Mouse (Mus musculus): ENCODE results near the gene Olfr781. TPM values are rescaled to one million over a fixed set of nuclear protein-coding genes. Genes with fewer than 3 reads are reported as not detected.
"Not testable (repeated sequence)": the region's sequence is repeated elsewhere in the genome, so short reads cannot be mapped to it uniquely, and the experiment has no call there.

Olfr781 gene
- not detected in 2 replicates for polyA plus RNA-seq (2015; fragmentation: Nextera tagmentation; extraction: Ambion mirVana)

- no peaks in the 10 kb centered on the region for H3K36me3 ChIP-seq
- H3K4me2 ChIP-seq, result no peak within 1 kb of the TSS
- H3K27me3 ChIP-seq, result no peaks in the 10 kb centered on the region
- no peaks in the 10 kb centered on the region for H3K9me3 ChIP-seq (replicated peaks)
- H3K27ac ChIP-seq, result no peak within 1 kb of the TSS
- no peaks in the 10 kb centered on the region for H3K4me1 ChIP-seq (replicated peaks)
- ATAC-seq (replicated peaks; ENCODE audit: insufficient number of reproducible peaks, insufficient read depth, low FRiP score, low read depth), result no peak
- H3K4me3 ChIP-seq, result no peak within 1 kb of the TSS
- no peak within 1 kb of the TSS for H3K9ac ChIP-seq
Observed at GRCm38 (mm10) chr10:129328554-129328953, at the start of gene Olfr781. TSS of gene Olfr781 (plus strand) at chr10:129328854.

DNA sequence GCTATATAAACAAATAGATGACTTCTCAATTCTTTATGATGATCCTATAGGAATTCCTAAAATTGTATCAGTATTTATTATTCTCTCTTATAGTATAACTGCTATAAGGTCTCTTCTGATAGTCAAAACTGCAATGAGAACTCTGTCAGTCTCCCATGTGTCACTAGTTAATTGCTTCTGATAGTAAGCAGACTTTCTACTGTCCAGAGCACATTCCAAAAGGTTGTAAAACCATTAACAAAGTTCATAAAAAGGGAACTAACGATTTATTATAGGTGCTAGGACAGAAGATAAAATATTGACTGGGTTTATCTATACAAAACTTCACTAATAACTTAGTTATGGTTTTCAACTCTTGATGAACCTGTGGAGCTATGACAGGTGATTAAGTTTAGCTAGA, 15.7 kb upstream of the Olfr781 start:
- not testable (repeated sequence) for H3K4me3 ChIP-seq; H3K9me3 ChIP-seq (replicated peaks); H3K9ac ChIP-seq; H3K4me1 ChIP-seq (replicated peaks); ATAC-seq (replicated peaks; ENCODE audit: insufficient number of reproducible peaks, insufficient read depth, low FRiP score, low read depth); H3K27ac ChIP-seq; H3K27me3 ChIP-seq; H3K36me3 ChIP-seq; H3K4me2 ChIP-seq
- WGBS, result 41% methylated on average over 1 of the region's 1 CpGs

DNA sequence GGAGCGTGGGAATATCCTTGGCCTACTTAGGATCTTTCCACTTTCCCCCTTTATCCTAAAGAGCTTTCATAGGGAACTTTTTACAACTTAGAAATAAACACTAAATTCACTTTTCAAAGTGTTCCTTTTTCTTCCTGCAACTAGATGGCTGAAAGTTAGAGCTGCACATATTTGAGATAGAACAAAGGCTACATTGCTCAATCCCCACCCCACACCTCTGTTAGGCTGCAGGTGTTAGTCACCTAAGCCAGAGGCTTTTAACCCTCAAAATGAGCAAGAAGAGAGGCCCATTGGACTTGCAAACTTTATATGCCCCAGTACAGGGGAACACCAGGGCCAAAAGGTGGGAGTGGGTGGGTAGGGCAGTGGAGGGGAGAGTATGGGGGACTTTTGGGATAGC, 15.1 kb upstream of the Olfr781 start:
- not testable (repeated sequence) for H3K4me3 ChIP-seq; H3K4me1 ChIP-seq (replicated peaks); H3K9me3 ChIP-seq (replicated peaks); H3K27ac ChIP-seq; ATAC-seq (replicated peaks; ENCODE audit: insufficient number of reproducible peaks, insufficient read depth, low FRiP score, low read depth); H3K4me2 ChIP-seq; H3K9ac ChIP-seq; H3K27me3 ChIP-seq; H3K36me3 ChIP-seq
- 100% methylated on average over 1 of the region's 1 CpGs for WGBS

DNA sequence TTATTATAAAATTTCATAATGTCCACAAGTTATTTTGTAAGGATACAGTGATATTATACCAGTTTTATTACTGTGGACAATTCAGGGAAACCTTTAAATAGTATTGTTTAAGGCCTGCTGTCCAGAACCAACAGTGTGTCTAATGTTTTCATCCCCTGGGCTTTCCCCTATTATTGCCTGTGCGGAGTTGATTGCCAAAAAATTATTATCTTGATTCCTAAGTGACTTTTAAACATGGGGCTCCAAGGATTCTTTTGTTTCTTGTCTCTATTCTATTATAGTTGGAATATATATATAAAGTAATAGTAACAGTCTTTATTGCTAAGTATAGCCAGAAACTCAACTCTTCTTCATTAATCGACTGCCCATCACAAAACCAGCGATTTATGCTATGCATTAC, 10.8 kb upstream of the Olfr781 start, which contains the start of gene Olfr780:
Olfr780 (plus strand) TSS at position 301 of the 400 bp plus-strand sequence.
- H3K36me3 ChIP-seq, result no peaks in the 10 kb centered on the region
- no peak within 1 kb of the TSS for H3K4me2 ChIP-seq
- no peaks in the 10 kb centered on the region for H3K4me1 ChIP-seq (replicated peaks)
- H3K27me3 ChIP-seq, result no peaks in the 10 kb centered on the region
- H3K9ac ChIP-seq, result no peak within 1 kb of the TSS
- H3K9me3 ChIP-seq (replicated peaks), result no peaks in the 10 kb centered on the region
- 73% methylated on average over 3 of the region's 3 CpGs for WGBS
- no peak within 1 kb of the TSS for H3K4me3 ChIP-seq
- no peak within 1 kb of the TSS for H3K27ac ChIP-seq
- ATAC-seq (replicated peaks; ENCODE audit: insufficient number of reproducible peaks, insufficient read depth, low FRiP score, low read depth), result no peak

DNA sequence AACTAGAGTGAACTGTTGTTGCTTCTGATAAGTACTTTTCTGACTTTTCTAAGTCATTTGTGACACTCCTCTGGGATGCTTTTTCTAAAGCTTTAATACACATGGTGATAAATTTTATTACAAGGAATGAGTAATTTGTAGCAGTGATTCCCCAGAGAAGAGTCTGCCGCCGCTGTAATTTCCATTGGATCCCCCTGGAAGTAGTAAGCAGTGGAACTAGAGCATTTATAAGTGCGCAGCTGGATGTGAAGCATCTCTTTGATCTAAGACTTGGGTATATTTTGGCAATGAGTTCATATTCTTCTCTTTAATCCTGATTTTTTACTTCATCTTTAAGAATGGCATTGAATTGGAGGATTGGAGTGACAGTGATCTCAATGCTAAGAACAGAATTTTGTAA, 19.9 kb downstream of the Olfr781 start, which contains the start of gene Olfr782:
Olfr782 (plus strand) TSS at position 301 of the 400 bp plus-strand sequence.
- Histone ChIP-seq H3K36me3 (no peaks in the 10 kb centered on the region), H3K9ac (no peak within 1 kb of the TSS), H3K27me3 (no peaks in the 10 kb centered on the region), H3K4me1 (replicated peaks) (no peaks in the 10 kb centered on the region), H3K4me2 (no peak within 1 kb of the TSS), H3K9me3 (replicated peaks) (no peaks in the 10 kb centered on the region), H3K4me3 (no peak within 1 kb of the TSS), H3K27ac (no peak within 1 kb of the TSS)
- ATAC-seq (replicated peaks; ENCODE audit: insufficient number of reproducible peaks, insufficient read depth, low FRiP score, low read depth), result no peak
- 86% methylated on average over 3 of the region's 3 CpGs for WGBS

GRCm38 (mm10) chr10:129352475-129352874, 23.8 kb downstream of the Olfr781 start:
- not testable (repeated sequence) for H3K9ac ChIP-seq; H3K27ac ChIP-seq; H3K9me3 ChIP-seq (replicated peaks); H3K4me2 ChIP-seq; ATAC-seq (replicated peaks; ENCODE audit: insufficient number of reproducible peaks, insufficient read depth, low FRiP score, low read depth); H3K4me3 ChIP-seq; H3K4me1 ChIP-seq (replicated peaks); H3K27me3 ChIP-seq; H3K36me3 ChIP-seq
- 53% methylated on average over 2 of the region's 2 CpGs for WGBS

DNA sequence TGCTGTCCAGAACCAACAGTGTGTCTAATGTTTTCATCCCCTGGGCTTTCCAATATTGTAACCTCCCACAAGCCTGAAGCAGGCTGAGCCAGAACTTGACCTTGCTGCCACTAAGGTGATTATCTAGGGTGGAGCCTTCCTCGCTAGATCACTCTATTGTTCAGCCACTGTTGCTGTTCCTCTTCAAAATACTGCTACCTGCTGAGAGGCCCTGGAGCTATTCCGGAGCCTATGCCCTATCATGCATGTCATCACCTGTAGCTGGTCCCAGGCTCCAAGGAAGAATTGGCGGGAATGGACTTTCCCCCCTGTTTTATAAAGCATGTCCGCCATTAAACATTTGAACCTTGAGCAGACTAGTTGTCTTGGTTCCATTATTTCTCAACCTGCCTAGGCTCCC, 27.8 kb downstream of the Olfr781 start:
- H3K36me3 ChIP-seq; H3K27me3 ChIP-seq; H3K4me3 ChIP-seq; H3K27ac ChIP-seq; H3K9me3 ChIP-seq (replicated peaks); H3K4me1 ChIP-seq (replicated peaks); H3K9ac ChIP-seq; H3K4me2 ChIP-seq; ATAC-seq (replicated peaks; ENCODE audit: insufficient number of reproducible peaks, insufficient read depth, low FRiP score, low read depth): not testable (repeated sequence)
- 79% methylated on average over 4 of the region's 4 CpGs for WGBS

DNA sequence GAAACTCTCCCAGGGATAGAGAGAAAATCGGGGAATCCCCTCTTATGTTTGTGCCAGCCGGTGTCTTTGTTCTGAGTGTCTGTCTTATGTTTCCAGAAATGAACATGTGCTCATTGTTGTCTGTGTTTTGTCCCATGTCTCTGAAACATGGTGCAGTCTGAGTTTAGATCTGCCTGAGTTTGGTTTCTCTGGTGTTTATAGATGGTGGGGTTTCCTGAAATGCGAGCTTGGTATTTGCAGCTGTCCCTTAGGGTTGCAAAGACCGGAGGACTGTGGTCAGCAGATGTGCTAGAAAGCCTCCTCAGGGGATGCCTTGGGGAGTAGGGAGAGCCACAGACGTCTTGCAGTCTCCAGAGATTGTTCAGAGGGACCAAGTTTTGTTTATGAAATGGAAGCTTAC, 28.7 kb downstream of the Olfr781 start:
- Histone ChIP-seq H3K4me2 (no peak overlapping the region), H3K27me3 (no peaks in the 10 kb centered on the region), H3K27ac (no peak overlapping the region), H3K9ac (no peak overlapping the region), H3K4me1 (replicated peaks) (no peaks in the 10 kb centered on the region), H3K9me3 (replicated peaks) (0 out of 2 replicates have a peak, but pooled peaks cover 4% of the 10 kb centered on the region), H3K4me3 (no peak overlapping the region), H3K36me3 (no peaks in the 10 kb centered on the region)
- WGBS, result 73% methylated on average over 5 of the region's 5 CpGs
- no peak for ATAC-seq (replicated peaks; ENCODE audit: insufficient number of reproducible peaks, insufficient read depth, low FRiP score, low read depth)

DNA sequence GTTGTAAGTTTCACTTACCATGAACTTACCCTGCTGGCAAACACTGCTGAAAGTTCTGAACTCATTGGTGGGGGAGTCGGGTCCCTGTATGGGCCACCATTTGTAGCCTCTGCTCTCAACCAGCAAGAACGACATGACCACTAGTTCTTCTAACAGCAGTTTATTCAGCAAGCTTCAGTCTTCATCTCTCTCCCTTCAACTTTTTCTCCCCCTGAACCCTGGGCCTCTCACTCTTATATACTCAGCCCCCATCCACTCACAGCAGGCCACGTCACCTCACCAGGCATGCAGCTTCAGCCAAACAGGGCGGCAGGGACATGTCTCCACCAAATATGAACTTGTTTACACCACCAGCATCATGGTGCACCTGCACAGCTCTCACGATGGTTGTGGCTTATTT, 45.4 kb downstream of the Olfr781 start:
- H3K4me1 ChIP-seq (replicated peaks); H3K27ac ChIP-seq; H3K27me3 ChIP-seq; H3K4me3 ChIP-seq; H3K4me2 ChIP-seq; H3K36me3 ChIP-seq; H3K9ac ChIP-seq; H3K9me3 ChIP-seq (replicated peaks); ATAC-seq (replicated peaks; ENCODE audit: insufficient number of reproducible peaks, insufficient read depth, low FRiP score, low read depth): not testable (repeated sequence)
- 74% methylated on average over 5 of the region's 5 CpGs for WGBS

Other genes starting within 250 kb of the Olfr781 start
- gene Olfr767, start 245.9 kb upstream of the Olfr781 start, polyA plus RNA-seq (2015; fragmentation: Nextera tagmentation; extraction: Ambion mirVana), result not detected in 2 replicates
- gene Olfr768, start 229.5 kb upstream of the Olfr781 start, polyA plus RNA-seq (2015; fragmentation: Nextera tagmentation; extraction: Ambion mirVana), result not detected in 2 replicates
- gene Olfr769, start 211.0 kb upstream of the Olfr781 start, polyA plus RNA-seq (2015; fragmentation: Nextera tagmentation; extraction: Ambion mirVana), result not detected in 2 replicates
- not detected in 2 replicates for gene Olfr770, start 189.9 kb upstream of the Olfr781 start, polyA plus RNA-seq (2015; fragmentation: Nextera tagmentation; extraction: Ambion mirVana)
- gene Olfr771, start 164.1 kb upstream of the Olfr781 start, polyA plus RNA-seq (2015; fragmentation: Nextera tagmentation; extraction: Ambion mirVana), result not detected in 2 replicates
- gene Olfr772, start 150.9 kb upstream of the Olfr781 start, polyA plus RNA-seq (2015; fragmentation: Nextera tagmentation; extraction: Ambion mirVana), result not detected in 2 replicates
- not detected in 2 replicates for gene Olfr773, start 141.4 kb upstream of the Olfr781 start, polyA plus RNA-seq (2015; fragmentation: Nextera tagmentation; extraction: Ambion mirVana)
- not detected in 2 replicates for gene Olfr774, start 92.7 kb upstream of the Olfr781 start, polyA plus RNA-seq (2015; fragmentation: Nextera tagmentation; extraction: Ambion mirVana)
- gene Olfr775, start 80.4 kb upstream of the Olfr781 start, polyA plus RNA-seq (2015; fragmentation: Nextera tagmentation; extraction: Ambion mirVana), result not detected in 2 replicates
- gene Olfr776, start 69.7 kb upstream of the Olfr781 start, polyA plus RNA-seq (2015; fragmentation: Nextera tagmentation; extraction: Ambion mirVana), result not detected in 2 replicates
- gene Olfr777, start 57.4 kb upstream of the Olfr781 start, polyA plus RNA-seq (2015; fragmentation: Nextera tagmentation; extraction: Ambion mirVana), result not detected in 2 replicates
- not detected in 2 replicates for gene Olfr780, start 10.7 kb upstream of the Olfr781 start, polyA plus RNA-seq (2015; fragmentation: Nextera tagmentation; extraction: Ambion mirVana)
- not detected in 2 replicates for gene Olfr782, start 20.0 kb downstream of the Olfr781 start, polyA plus RNA-seq (2015; fragmentation: Nextera tagmentation; extraction: Ambion mirVana)
- 0.04 and 0.09 TPM in 2 replicates for gene Olfr784, start 55.2 kb downstream of the Olfr781 start, polyA plus RNA-seq (2015; fragmentation: Nextera tagmentation; extraction: Ambion mirVana)
- gene Olfr785, start 76.6 kb downstream of the Olfr781 start, polyA plus RNA-seq (2015; fragmentation: Nextera tagmentation; extraction: Ambion mirVana), result not detected in 2 replicates
- not detected in 2 replicates for gene Olfr786, start 98.5 kb downstream of the Olfr781 start, polyA plus RNA-seq (2015; fragmentation: Nextera tagmentation; extraction: Ambion mirVana)
- gene Olfr787, start 133.0 kb downstream of the Olfr781 start, polyA plus RNA-seq (2015; fragmentation: Nextera tagmentation; extraction: Ambion mirVana), result not detected in 2 replicates
- gene Olfr788, start 142.1 kb downstream of the Olfr781 start, polyA plus RNA-seq (2015; fragmentation: Nextera tagmentation; extraction: Ambion mirVana), result not detected in 2 replicates
- not detected in 2 replicates for gene Olfr789, start 155.9 kb downstream of the Olfr781 start, polyA plus RNA-seq (2015; fragmentation: Nextera tagmentation; extraction: Ambion mirVana)
- gene Olfr790, start 169.6 kb downstream of the Olfr781 start, polyA plus RNA-seq (2015; fragmentation: Nextera tagmentation; extraction: Ambion mirVana), result not detected in 2 replicates
- not detected in 2 replicates for gene Olfr791, start 192.9 kb downstream of the Olfr781 start, polyA plus RNA-seq (2015; fragmentation: Nextera tagmentation; extraction: Ambion mirVana)
- gene Olfr792, start 210.3 kb downstream of the Olfr781 start, polyA plus RNA-seq (2015; fragmentation: Nextera tagmentation; extraction: Ambion mirVana), result not detected in 2 replicates
- gene Olfr794, start 238.8 kb downstream of the Olfr781 start, polyA plus RNA-seq (2015; fragmentation: Nextera tagmentation; extraction: Ambion mirVana), result not detected in 2 replicates